Mouse (Mus musculus) neural tube, embryonic 15.5 days (tissue): Measurements from ENCODE around the gene Itgav. TPM values are rescaled to one million over a fixed set of nuclear protein-coding genes. Genes with fewer than 3 reads are reported as not detected.

Experiments used
- ATAC-seq: fragments of 200-750 bp; cut with Nextera tagmentation; 2 replicates; pipeline ENCODE4 v1.8.0; 2017; ENCODE audit warnings: mild to moderate bottlenecking, moderate TSS enrichment, moderate library complexity; ENCODE audit not compliant: low FRiP score
- H3K27ac ChIP-seq: fragments of 300-500 bp; sonication (generic); replicated peaks from 2 replicates; pipeline ENCODE4 v1.5.1; 2015; ENCODE audit warnings: mild to moderate bottlenecking, inconsistent platforms
- H3K27me3 ChIP-seq: fragments of 300-500 bp; sonication (generic); replicated peaks from 2 replicates; pipeline ENCODE4 v1.6.1; 2015; ENCODE audit warnings: inconsistent platforms
- H3K36me3 ChIP-seq: fragments of 300-500 bp; sonication (generic); 2 replicates; pipeline ENCODE4 v1.6.1; 2015; ENCODE audit warnings: inconsistent platforms
- H3K4me1 ChIP-seq: fragments of 300-500 bp; sonication (generic); 2 replicates; pipeline ENCODE4 v1.6.1; 2015; ENCODE audit warnings: inconsistent platforms
- H3K4me2 ChIP-seq: fragments of 300-500 bp; sonication (generic); 2 replicates; pipeline ENCODE4 v1.6.1; 2015; ENCODE audit warnings: inconsistent platforms, mild to moderate bottlenecking, moderate library complexity
- H3K4me3 ChIP-seq: fragments of 300-500 bp; sonication (generic); replicated peaks from 2 replicates; pipeline ENCODE4 v1.5.1; 2015; ENCODE audit warnings: mild to moderate bottlenecking, inconsistent platforms
- H3K9ac ChIP-seq: fragments of 300-500 bp; sonication (generic); replicated peaks from 2 replicates; pipeline ENCODE4 v1.6.1; 2015; ENCODE audit warnings: mild to moderate bottlenecking, inconsistent platforms
- H3K9me3 ChIP-seq: fragments of 300-500 bp; sonication (generic); replicated peaks from 2 replicates; pipeline ENCODE4 v1.6.1; 2016; ENCODE audit warnings: inconsistent platforms
- WGBS: fragments of 180-500 bp; shearing (Covaris S2); methylation state at CpG from one replicate; pipeline ENCODE4 v1.1.7; 2015; ENCODE audit warnings: mixed read lengths; 5-methylcytosine and 5-hydroxymethylcytosine counted together
- polyA plus RNA-seq: library from polyadenylated mRNA; unstranded; fragments of >200 nt; fragmentation: Nextera tagmentation; extraction: Ambion mirVana; gene quantifications from 2 replicates; pipeline ENCODE4 v1.2.1, GENCODE M21; 2015

Gene Itgav
- polyA plus RNA-seq, 1 experiment from 2014 or later: 29.1 TPM

DNA sequence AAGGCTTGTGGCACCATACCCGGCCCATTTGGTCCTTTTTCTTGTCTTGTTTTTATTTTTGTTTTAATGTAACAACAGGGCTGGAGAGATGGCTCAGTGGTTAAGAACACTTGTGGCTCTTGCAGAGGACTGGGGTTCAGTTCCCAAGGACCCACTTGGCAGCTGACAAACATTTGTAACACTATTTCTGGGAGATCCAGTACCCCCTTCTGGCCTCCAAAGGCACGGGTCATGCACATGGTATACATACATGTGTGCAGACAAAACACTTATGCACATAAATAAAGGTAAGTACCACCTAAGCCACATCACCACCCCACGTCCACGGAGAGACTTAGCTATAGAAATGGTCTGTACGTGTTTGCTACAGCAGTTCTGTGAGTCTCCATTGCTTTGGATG, 12.6 kb downstream of the Itgav start:
- 95% methylated on average over 5 of the region's 5 CpGs for WGBS
- Histone ChIP-seq H3K27me3 (no peaks in the 10 kb centered on the region), H3K4me1 (peaks cover 10% of the 10 kb centered on the region), H3K4me2 (no peak overlapping the region), H3K9me3 (no peaks in the 10 kb centered on the region), H3K27ac (no peak overlapping the region), H3K36me3 (no peaks in the 10 kb centered on the region), H3K4me3 (no peak overlapping the region), H3K9ac (no peak overlapping the region)
- no peak for ATAC-seq

DNA sequence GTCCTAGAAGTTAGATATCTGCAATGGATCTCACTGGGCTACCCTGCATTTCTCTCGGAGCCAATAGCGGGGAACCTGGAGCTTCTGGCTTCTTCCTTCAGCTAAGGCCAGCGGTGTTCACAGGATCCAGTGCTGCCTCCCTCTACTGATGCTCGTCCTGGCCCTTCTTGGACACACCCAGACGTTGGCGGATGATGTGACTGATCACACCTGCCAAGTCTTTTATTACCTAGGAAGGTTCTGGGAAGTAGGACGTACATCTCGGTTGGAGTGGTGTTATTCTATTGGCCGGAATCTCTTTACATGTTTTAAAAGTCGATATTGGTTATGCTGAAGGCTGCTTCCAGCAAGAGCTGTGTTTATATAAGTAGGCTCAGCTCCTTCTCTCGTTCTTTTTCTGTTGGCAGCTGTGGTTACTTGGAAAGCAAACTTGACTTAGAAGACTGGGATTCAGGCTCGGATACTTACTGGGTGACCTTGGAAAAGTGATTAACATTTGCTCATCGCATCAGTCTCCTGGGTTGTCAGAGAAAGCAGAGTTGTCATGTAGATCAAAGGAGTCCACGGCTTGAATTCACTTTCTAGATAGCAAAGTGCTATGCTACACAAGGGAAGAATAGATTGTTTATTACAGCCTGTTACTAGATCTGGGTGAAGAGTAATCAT, 14.5 kb downstream of the Itgav start:
- Histone ChIP-seq H3K27ac (no peak overlapping the region), H3K4me2 (no peak overlapping the region), H3K36me3 (no peaks in the 10 kb centered on the region), H3K27me3 (no peaks in the 10 kb centered on the region), H3K4me1 (peaks cover 10% of the 10 kb centered on the region), H3K9me3 (no peaks in the 10 kb centered on the region), H3K9ac (no peak overlapping the region), H3K4me3 (no peak overlapping the region)
- WGBS: 86% methylated on average over 14 of the region's 14 CpGs
- no peak for ATAC-seq

DNA sequence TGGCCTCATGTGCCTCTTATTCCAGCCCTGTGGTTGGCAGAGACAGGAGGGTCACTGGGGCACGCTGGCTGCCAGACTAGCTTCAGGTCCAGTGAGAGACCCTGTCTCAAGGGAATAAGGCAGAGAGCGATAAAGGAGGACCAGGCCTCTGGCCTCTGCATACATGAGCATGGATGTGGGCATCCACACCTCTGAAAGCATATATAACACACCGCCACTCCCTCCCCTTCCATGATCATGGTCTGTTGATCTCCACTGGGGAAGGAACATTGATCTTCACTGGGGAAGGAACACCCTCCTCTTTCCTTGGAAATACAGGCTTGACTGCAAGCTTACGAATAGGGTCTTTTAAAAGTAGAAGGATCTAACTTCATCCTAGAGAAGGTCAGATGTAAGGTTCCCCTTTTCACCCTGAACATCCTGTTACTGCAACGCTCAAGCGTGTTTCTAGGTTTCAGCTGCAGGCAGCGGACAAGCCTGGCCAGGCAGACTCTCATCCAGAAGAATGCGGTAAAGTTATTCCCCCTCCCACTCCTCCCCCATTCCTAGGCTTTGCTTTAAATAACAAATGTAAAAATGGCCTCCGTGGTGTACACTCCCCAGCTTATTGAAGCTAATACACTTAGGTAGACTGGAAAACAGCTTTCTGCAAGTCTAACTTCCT, 15.4 kb downstream of the Itgav start:
- Histone ChIP-seq H3K27ac (0 out of 2 replicates have a peak overlapping the region, but pooled peaks have one; percentile 9), H3K27me3 (no peaks in the 10 kb centered on the region), H3K9me3 (no peaks in the 10 kb centered on the region), H3K4me3 (no peak overlapping the region), H3K4me2 (no peak overlapping the region), H3K36me3 (no peaks in the 10 kb centered on the region), H3K4me1 (peaks cover 10% of the 10 kb centered on the region), H3K9ac (no peak overlapping the region)
- no peak for ATAC-seq
- 67% methylated on average over 9 of the region's 9 CpGs for WGBS

DNA sequence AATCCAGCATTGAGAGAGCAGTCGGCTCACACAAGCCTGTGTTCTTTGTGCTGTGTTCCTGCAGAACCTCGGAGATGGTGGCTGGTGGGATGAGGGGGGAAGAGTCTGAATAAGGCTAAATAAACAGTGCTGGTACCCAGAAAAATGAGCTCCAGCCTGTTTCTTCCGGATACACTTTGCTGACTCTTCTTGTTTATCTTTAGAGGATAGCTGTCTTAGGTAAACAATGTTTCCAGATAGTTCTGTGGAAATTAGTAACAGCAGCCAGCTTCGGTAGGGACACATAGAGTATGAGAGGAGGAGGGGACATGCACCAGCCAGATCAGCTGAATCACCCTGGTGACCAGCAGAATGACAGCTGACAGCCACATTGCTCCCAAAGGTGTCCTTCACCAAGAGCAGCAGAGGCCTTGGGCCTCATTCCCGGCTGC, 16.4 kb downstream of the Itgav start:
- H3K4me2 ChIP-seq: no peak overlapping the region
- no peaks in the 10 kb centered on the region for H3K36me3 ChIP-seq
- H3K4me1 ChIP-seq: peaks cover 10% of the 10 kb centered on the region
- H3K4me3 ChIP-seq: no peak overlapping the region
- ATAC-seq: no peak
- H3K27me3 ChIP-seq: no peaks in the 10 kb centered on the region
- 48% methylated on average over 5 of the region's 5 CpGs for WGBS
- no peaks in the 10 kb centered on the region for H3K9me3 ChIP-seq
- H3K27ac ChIP-seq: no peak overlapping the region
- no peak overlapping the region for H3K9ac ChIP-seq

DNA sequence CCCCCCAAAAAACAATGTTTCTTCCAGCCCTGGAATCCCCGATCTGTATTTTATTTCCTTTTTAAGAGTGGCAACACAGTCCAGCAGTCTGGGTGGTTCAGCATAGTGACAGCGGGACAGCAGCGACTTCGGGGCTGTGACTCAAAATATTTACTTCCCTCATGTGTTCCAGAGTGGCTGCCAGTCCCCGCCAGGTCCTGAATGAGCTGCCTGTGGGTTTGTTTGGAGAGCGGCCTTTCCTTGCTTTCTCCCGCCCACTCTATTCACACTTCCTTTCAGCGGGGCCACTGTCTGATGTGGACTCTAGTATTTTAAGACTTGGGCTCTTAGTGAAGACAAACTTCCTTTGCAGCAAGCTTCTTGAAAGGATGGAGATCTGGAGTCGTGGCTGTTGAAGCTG, 18.0 kb downstream of the Itgav start:
- no peaks in the 10 kb centered on the region for H3K36me3 ChIP-seq
- H3K4me2 ChIP-seq: no peak overlapping the region
- H3K27ac ChIP-seq: 0 out of 2 replicates have a peak overlapping the region, but pooled peaks have one; percentile 49
- ATAC-seq: peak; percentile 14; the same call in 1 of the 2 replicates
- H3K9ac ChIP-seq: no peak overlapping the region
- peaks cover 10% of the 10 kb centered on the region for H3K4me1 ChIP-seq
- no peaks in the 10 kb centered on the region for H3K27me3 ChIP-seq
- H3K4me3 ChIP-seq: no peak overlapping the region
- 52% methylated on average over 9 of the region's 9 CpGs for WGBS
- no peaks in the 10 kb centered on the region for H3K9me3 ChIP-seq

DNA sequence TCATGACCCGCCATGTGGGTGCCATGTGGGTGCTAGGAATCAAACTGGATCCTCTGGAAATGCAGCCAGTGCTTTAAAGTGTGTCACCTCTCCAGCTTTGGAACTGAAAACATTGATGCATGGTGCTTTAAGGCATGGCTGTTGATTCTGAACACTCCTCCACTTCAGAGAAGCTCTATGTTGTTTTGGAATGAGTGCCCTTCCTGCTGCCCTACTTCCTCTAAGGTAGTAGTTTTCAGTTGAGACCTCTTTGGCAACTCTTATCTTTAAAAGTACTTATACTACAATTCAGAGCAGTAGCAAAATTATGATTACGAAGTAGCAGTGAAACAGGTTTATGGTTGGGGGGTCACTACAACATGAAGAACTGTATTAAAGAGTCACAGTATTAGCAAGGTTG, 18.6 kb downstream of the Itgav start:
- Histone ChIP-seq H3K27me3 (no peaks in the 10 kb centered on the region), H3K4me3 (no peak overlapping the region), H3K4me1 (peaks cover 10% of the 10 kb centered on the region), H3K9ac (no peak overlapping the region), H3K27ac (0 out of 2 replicates have a peak overlapping the region, but pooled peaks have one; percentile 49), H3K4me2 (no peak overlapping the region), H3K9me3 (no peaks in the 10 kb centered on the region), H3K36me3 (no peaks in the 10 kb centered on the region)
- 97% methylated on average over 2 of the region's 2 CpGs for WGBS
- ATAC-seq: no peak

DNA sequence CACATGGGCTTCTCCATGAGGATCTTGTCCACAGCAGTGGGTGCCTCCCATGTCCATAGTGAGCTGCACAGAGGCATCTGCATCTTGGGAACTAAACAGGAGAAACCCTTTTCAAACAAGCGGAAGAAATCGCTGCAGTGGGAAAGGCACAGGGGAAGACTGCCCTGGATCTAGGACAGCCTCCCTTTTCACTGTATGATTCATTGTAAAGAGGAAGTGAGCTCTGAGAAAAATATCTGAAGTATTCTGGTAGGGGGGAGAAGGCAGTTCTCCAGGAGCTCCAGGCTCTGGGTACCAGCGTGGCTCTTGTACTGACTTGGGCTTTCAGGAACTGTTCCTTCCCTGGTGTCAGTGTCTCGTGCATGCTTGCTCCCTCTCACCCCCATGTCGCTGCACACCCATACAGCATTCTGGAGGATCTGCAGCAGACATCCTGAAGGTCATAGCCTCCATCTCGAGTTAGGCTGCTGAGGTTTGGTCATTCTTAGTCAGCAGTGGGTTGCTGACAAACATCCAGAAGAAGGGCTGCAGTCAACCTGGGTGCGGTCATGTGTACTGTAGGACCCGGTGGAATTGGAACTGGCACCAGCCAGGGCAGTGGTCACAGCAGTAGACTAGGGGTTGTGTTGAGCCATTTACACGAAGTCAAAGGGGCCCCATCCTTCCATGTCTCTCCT, 20.2 kb downstream of the Itgav start:
- 81% methylated on average over 9 of the region's 9 CpGs for WGBS
- Histone ChIP-seq H3K4me2 (no peak overlapping the region), H3K4me3 (no peak overlapping the region), H3K9me3 (no peaks in the 10 kb centered on the region), H3K9ac (no peak overlapping the region), H3K27me3 (no peaks in the 10 kb centered on the region), H3K36me3 (no peaks in the 10 kb centered on the region), H3K27ac (no peak overlapping the region), H3K4me1 (peaks cover 8% of the 10 kb centered on the region)
- no peak for ATAC-seq

DNA sequence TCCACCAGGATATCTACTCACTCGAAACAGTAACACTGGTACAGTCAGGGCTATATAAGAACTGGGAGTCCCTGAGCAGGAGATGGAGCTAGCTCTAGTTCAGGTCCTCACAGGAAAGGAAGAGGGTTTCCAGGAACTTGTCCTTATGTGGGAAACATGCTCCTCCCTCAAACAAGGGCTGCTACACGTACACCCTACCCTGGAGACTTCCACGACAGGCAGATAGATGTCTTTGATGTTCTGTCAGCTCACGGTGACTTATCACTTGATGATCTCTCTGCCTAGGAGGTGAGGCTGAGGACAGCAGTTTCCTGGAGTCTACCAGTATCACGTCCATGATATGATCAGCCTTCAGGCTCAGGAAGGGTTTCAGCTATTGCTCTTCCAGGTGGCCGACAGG, 21.1 kb downstream of the Itgav start:
- H3K36me3 ChIP-seq: no peaks in the 10 kb centered on the region
- no peak overlapping the region for H3K9ac ChIP-seq
- peaks cover 4% of the 10 kb centered on the region; the same call in 1 of the 2 replicates for H3K4me1 ChIP-seq
- 78% methylated on average over 6 of the region's 6 CpGs for WGBS
- no peak overlapping the region for H3K27ac ChIP-seq
- no peak for ATAC-seq
- no peaks in the 10 kb centered on the region for H3K27me3 ChIP-seq
- H3K4me3 ChIP-seq: no peak overlapping the region
- no peak overlapping the region for H3K4me2 ChIP-seq
- H3K9me3 ChIP-seq: no peaks in the 10 kb centered on the region

DNA sequence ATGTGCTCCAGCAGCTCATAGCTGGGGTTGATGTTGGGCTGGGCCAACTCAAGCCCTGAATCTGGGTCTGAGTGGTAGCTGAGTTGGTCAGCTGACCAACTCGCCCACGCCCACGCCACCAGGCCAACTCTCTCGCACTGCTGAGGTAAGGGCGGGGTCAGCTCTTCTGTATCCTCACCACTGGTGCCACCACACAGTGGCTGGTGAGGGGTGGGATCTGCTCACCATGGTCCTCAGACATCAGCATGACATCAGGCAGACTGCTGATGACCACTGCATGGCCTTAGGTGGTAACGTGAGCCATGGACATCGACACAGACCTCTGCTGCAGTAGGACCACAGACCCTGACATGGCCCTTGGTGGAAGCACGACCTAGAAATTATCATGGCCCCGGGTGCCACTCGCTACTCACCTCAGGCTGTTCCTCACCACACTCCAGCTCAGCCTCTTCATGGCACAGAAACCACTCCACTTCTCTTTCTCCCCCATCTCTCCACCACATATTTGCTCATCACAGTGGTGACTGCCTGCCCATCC, 24.5 kb downstream of the Itgav start:
- H3K27ac ChIP-seq: no peak overlapping the region
- no peaks in the 10 kb centered on the region for H3K9me3 ChIP-seq
- H3K4me3 ChIP-seq: no peak overlapping the region
- H3K4me2 ChIP-seq: no peak overlapping the region
- 97% methylated on average over 10 of the region's 10 CpGs for WGBS
- H3K27me3 ChIP-seq: no peaks in the 10 kb centered on the region
- H3K9ac ChIP-seq: no peak overlapping the region
- H3K36me3 ChIP-seq: no peaks in the 10 kb centered on the region
- H3K4me1 ChIP-seq: no peaks in the 10 kb centered on the region
- no peak for ATAC-seq

DNA sequence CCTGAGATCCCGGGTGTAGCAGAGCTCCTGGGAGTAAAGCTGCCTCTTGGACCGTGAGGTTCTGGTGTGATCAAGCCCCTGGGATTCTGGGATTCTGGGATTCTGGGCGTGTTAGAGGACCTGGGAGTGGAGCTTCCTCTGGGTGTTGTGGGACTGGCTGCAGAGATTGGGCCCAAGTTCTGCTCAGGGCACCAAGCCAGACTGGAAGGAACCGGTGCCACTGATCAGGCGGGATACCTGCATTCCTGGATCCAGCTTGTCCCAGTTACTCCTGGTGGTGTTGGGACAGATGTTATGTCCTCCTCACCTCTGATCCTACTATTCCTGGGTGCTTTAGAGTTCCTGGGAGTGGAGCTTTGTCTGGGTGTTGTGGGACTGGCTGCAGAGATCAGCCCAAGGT, 28.8 kb downstream of the Itgav start:
- ATAC-seq: no peak
- no peak overlapping the region for H3K4me2 ChIP-seq
- H3K36me3 ChIP-seq: no peaks in the 10 kb centered on the region
- no peaks in the 10 kb centered on the region for H3K4me1 ChIP-seq
- no peak overlapping the region for H3K4me3 ChIP-seq
- WGBS: 95% methylated on average over 5 of the region's 5 CpGs
- no peaks in the 10 kb centered on the region for H3K9me3 ChIP-seq
- no peak overlapping the region for H3K9ac ChIP-seq
- H3K27ac ChIP-seq: no peak overlapping the region
- H3K27me3 ChIP-seq: no peaks in the 10 kb centered on the region

DNA sequence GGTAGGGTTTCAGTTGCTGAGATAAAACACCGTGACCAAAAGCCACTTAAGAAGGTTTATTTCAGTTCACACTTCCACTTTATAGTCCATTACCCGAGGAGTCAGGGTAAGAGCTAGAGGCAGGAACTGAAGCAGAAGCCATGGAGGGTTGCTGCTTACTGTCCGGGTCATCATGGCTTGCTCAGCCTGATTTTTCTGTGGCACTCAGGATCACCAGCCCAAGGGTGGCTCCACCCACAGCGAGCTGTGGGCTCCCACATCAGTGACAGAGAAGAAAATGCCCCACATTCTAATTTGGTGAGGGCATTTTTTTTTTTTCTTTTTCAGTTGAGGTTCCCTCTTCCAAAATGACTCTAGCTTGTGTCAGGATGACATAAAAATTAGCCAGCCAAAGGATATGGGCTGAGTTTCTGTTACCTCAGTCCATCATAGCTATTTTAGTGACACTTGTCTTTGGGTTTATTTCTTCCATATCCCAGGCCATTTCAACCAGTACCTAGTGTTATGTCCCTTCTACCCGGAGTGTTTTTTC, 30.2 kb downstream of the Itgav start:
- Histone ChIP-seq H3K4me1 (peaks cover 8% of the 10 kb centered on the region), H3K36me3 (no peaks in the 10 kb centered on the region), H3K27me3 (no peaks in the 10 kb centered on the region), H3K4me3 (no peak overlapping the region), H3K9me3 (no peaks in the 10 kb centered on the region), H3K9ac (no peak overlapping the region), H3K27ac (no peak overlapping the region), H3K4me2 (no peak overlapping the region)
- no peak for ATAC-seq
- WGBS: 74% methylated on average over 5 of the region's 5 CpGs
